Mouse (Mus musculus) liver, embryonic 14.5 days (tissue): ENCODE results near the gene Ephb1. TPM values are rescaled to one million over a fixed set of nuclear protein-coding genes. Genes with fewer than 3 reads are reported as not detected.

Experiments used
- ATAC-seq: fragments of 200-750 bp; cut with Nextera tagmentation; 2 replicates; pipeline ENCODE4 v1.8.0; 2017; ENCODE audit warnings: moderate number of reproducible peaks, mild to moderate bottlenecking, moderate library complexity; ENCODE audit not compliant: insufficient read depth
- DNase-seq, 3 experiments: peaks; one replicate each; pipeline ENCODE4 v3.0.0-alpha.2; 2012 to 2013; ENCODE audit warnings: low read depth in 3 of 3, low spot score in 3 of 3
- H3K27ac ChIP-seq: fragments of 300-500 bp; sonication (generic); 2 replicates; pipeline ENCODE4 v1.5.1; 2014; ENCODE audit warnings: moderate library complexity, mild to moderate bottlenecking, control low read depth, inconsistent platforms
- H3K27me3 ChIP-seq: fragments of 300-500 bp; sonication (generic); 2 replicates; pipeline ENCODE4 v1.6.1; 2014; ENCODE audit warnings: mild to moderate bottlenecking, low read length, moderate library complexity; ENCODE audit not compliant: control insufficient read depth, insufficient read depth
- H3K36me3 ChIP-seq: fragments of 300-500 bp; sonication (generic); replicated peaks from 2 replicates; pipeline ENCODE4 v1.6.1; 2014; ENCODE audit warnings: low read depth; ENCODE audit not compliant: control insufficient read depth, insufficient read depth
- H3K4me1 ChIP-seq, 2 experiments: fragments of 200-500 bp in 1 of 2; fragments of 300-500 bp in 1 of 2; sonication (generic) in 1 of 2; replicated peaks; 2 replicates each; pipeline ENCODE4 v1.6.1; 2012 to 2014; ENCODE audit warnings: antibody characterized with exemption in 1 of 2, inconsistent platforms in 1 of 2, low read length in 1 of 2; ENCODE audit not compliant: control insufficient read depth in 2 of 2, insufficient read depth in 2 of 2
- H3K4me2 ChIP-seq: fragments of 300-500 bp; sonication (generic); 2 replicates; pipeline ENCODE4 v1.6.1; 2014; ENCODE audit warnings: low read depth, mild to moderate bottlenecking, control low read depth, moderate library complexity
- H3K4me3 ChIP-seq, 2 experiments: fragments of 200-500 bp in 1 of 2; fragments of 300-500 bp in 1 of 2; sonication (generic) in 1 of 2; 2 replicates each; pipeline ENCODE4 v1.5.1; 2012 to 2014; ENCODE audit warnings: low read depth in 2 of 2, low read length in 2 of 2, mild to moderate bottlenecking in 2 of 2, control low read depth in 1 of 2, inconsistent platforms in 1 of 2, moderate library complexity in 1 of 2; ENCODE audit not compliant: insufficient read depth in 1 of 2
- H3K9ac ChIP-seq: fragments of 300-500 bp; sonication (generic); replicated peaks from 2 replicates; pipeline ENCODE4 v1.6.1; 2014; ENCODE audit warnings: mild to moderate bottlenecking, control low read depth, moderate library complexity
- H3K9me3 ChIP-seq: fragments of 300-500 bp; sonication (generic); 2 replicates; pipeline ENCODE4 v1.6.1; 2016; ENCODE audit warnings: low read length, mixed read lengths; ENCODE audit not compliant: control insufficient read depth
- CTCF ChIP-seq: IDR thresholded peaks from 2 replicates; pipeline ENCODE4 v1.5.1; 2016; ENCODE audit warnings: antibody characterized with exemption, low read depth, control low read depth
- EP300 ChIP-seq: IDR thresholded peaks from 2 replicates; pipeline ENCODE4 v1.6.1; 2016; ENCODE audit warnings: antibody characterized with exemption, low read depth
- WGBS: fragments of 180-500 bp; shearing (Covaris S2); extraction: QIAGEN DNeasy Blood & Tissue Kit; methylation state at CpG from one replicate; pipeline ENCODE4 v1.1.7; 2014; ENCODE audit not compliant: insufficient replicate concordance; 5-methylcytosine and 5-hydroxymethylcytosine counted together
- microRNA-seq: library from miRNA; unstranded; fragments of <30 nt; microRNA quantifications from one replicate; pipeline ENCODE4, GENCODE M21; 2016
- polyA plus RNA-seq, 2 experiments: library from polyadenylated mRNA; depleted of rRNA in 1 of 2; stranded (reverse) in 1 of 2; unstranded in 1 of 2; fragments of >200 nt; fragmentation: Nextera tagmentation in 1 of 2; extraction: Ambion mirVana in 1 of 2; gene quantifications; 2 replicates each; pipeline versions ENCODE4 v1.2.1 to v1.2.3; 2012 to 2014

The Ephb1 gene
- polyA plus RNA-seq, 2 experiments = 0.25 to 0.29 TPM

- ATAC-seq (no peak), DNase-seq (no peak)
- Histone ChIP-seq H3K27ac (no peak overlapping the region), H3K27me3 (no peaks in the 10 kb centered on the region), H3K9me3 (no peaks in the 10 kb centered on the region), H3K9ac (no peak overlapping the region), H3K4me2 (no peak overlapping the region), H3K36me3 (no peaks in the 10 kb centered on the region), H3K4me3 (no peak overlapping the region), H3K4me1 (no peaks in the 10 kb centered on the region)
- no peak for TF ChIP-seq CTCF
- no peak for TF ChIP-seq EP300
- WGBS = 64% methylated on average over 3 of the region's 3 CpGs
Observed at GRCm38 (mm10) chr9:101903406-101903805, 451.1 kb downstream of the Ephb1 start.

- H3K27ac ChIP-seq = no peak overlapping the region
- no peak overlapping the region for H3K4me3 ChIP-seq
- no peak for DNase-seq
- H3K9ac ChIP-seq = no peak overlapping the region
- TF ChIP-seq EP300 (no peak), CTCF (no peak)
- no peak overlapping the region for H3K4me2 ChIP-seq
- no peaks in the 10 kb centered on the region for H3K27me3 ChIP-seq
- no peaks in the 10 kb centered on the region for H3K36me3 ChIP-seq
- no peaks in the 10 kb centered on the region for H3K4me1 ChIP-seq
- no peaks in the 10 kb centered on the region for H3K9me3 ChIP-seq
- ATAC-seq = no peak
- WGBS = 76% methylated on average over 1 of the region's 1 CpGs
Observed at GRCm38 (mm10) chr9:101897851-101898250, 456.6 kb downstream of the Ephb1 start.

DNA sequence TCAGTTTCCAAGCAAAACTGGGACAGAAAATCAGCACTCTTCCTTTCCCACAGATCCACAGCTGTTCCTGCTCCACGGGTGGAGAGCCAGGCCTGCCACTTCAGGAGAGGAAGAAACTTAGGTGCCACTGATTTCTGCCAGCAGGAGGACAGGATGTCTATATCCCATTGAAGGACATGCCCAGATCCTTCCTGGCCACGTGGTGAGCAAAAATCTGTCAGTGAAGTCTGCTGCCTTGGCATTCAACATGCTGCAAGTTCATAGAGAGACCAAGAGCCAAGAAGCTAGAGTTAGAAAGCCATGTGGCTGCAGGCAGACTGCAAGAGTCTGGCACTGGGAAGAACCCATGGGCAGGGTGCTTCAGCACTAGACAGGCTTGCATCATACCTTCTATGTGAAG lies 471.2 kb downstream of the Ephb1 start:
- ATAC-seq (no peak), DNase-seq (no peak)
- Histone ChIP-seq H3K4me1 (no peaks in the 10 kb centered on the region), H3K9me3 (no peaks in the 10 kb centered on the region), H3K4me2 (no peak overlapping the region), H3K27ac (no peak overlapping the region), H3K9ac (no peak overlapping the region), H3K4me3 (no peak overlapping the region), H3K27me3 (no peaks in the 10 kb centered on the region), H3K36me3 (no peaks in the 10 kb centered on the region)
- TF ChIP-seq CTCF (no peak), EP300 (no peak)
- WGBS = 19% methylated on average over 2 of the region's 2 CpGs

DNA sequence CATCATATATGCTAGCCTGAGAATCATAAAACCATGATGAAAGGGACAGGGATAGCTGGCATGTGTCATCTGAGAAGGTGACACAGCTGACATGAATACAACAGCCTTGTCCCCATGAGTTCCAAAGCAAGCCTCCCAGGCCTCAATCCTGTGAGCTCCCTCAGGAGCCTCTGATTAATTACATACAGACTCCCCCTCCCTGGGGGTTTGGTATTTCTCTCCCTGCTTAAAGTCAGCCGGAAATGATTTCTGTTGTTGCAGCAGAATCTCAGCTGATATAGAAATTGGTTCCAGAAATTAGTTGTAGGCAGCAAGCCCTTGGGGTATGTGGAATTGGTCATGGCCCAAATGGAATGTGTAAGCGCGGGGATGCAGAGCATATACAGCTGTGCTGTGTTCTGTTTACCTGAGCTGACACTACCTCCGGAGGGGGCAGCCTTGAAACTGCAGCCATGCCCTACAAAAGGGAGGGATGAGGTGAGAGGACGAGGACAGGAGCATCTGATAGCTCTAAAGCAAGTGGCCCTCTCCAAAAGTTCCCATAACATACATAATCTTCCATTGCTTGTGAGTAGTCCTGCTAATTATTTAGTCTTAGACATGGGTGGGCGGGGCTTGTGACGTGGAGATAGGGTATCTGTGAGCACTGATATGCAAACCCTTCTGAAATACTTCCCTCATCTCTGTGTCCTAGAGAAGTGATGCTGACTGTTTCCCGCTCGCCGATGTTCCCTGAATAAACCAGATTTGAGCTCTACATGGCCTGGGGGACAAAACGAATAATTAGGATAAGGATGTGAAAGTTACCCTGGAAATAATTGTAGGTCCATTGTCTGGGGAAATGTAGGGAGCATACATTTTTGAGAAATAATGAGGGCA lies 477.1 kb downstream of the Ephb1 start:
- Histone ChIP-seq H3K9me3 (no peaks in the 10 kb centered on the region), H3K36me3 (no peaks in the 10 kb centered on the region), H3K9ac (no peak overlapping the region), H3K4me1 (no peaks in the 10 kb centered on the region), H3K27ac (no peak overlapping the region), H3K27me3 (no peaks in the 10 kb centered on the region), H3K4me2 (no peak overlapping the region), H3K4me3 (no peak overlapping the region)
- ATAC-seq (no peak), DNase-seq (no peak)
- TF ChIP-seq CTCF (no peak), EP300 (no peak)
- WGBS = 60% methylated on average over 11 of the region's 11 CpGs

DNA sequence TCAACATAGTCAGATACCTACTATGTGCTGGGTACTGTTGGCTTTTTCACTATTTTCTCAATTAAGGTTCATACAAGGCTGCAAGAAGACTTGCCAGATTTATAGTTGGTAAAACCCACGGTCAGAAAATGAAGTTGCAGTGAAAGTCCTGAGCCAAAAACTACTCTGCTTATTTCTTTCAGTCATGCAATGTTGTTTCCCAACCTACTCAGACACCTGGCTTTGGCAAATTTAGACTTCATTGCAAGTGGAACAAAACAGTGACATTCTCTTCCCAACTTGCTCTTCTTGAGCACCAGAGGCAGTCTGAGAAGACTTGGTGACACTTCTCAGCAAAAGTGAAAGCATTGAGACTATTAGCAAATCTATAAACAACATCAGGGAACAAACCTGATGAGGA lies 479.2 kb downstream of the Ephb1 start:
- Histone ChIP-seq H3K27me3 (no peaks in the 10 kb centered on the region), H3K4me1 (no peaks in the 10 kb centered on the region)
- TF ChIP-seq CTCF = no peak
- no peak for TF ChIP-seq EP300

More for the DNA sequence above, 479.2 kb downstream of the Ephb1 start:
- DNase-seq (no peak), ATAC-seq (no peak)
- Histone ChIP-seq H3K9ac (no peak overlapping the region), H3K4me2 (no peak overlapping the region), H3K36me3 (no peaks in the 10 kb centered on the region), H3K9me3 (no peaks in the 10 kb centered on the region), H3K27ac (no peak overlapping the region), H3K4me3 (no peak overlapping the region)
- 49% methylated on average over 1 of the region's 1 CpGs for WGBS

Small RNA genes lying within 50 kb of the gene (microRNA-seq; reads per million reads assigned to microRNA genes)
- not detected for gene Mir7243

Other genes with a start within 250 kb of the Ephb1 start
- 0.01 TPM in 1 of 2 replicates, not detected in the other for gene Ky, start 151.1 kb upstream of the Ephb1 start, polyA plus RNA-seq (2012; rRNA removed)
- gene Ky, start 151.1 kb upstream of the Ephb1 start, polyA plus RNA-seq (2014; fragmentation: Nextera tagmentation; extraction: Ambion mirVana) = not detected in 2 replicates